Mouse (Mus musculus): ENCODE measurements around the gene 1700018F24Rik. TPM values are rescaled to one million over a fixed set of nuclear protein-coding genes. Genes with fewer than 3 reads are reported as not detected.
"Not testable (repeated sequence)": the region's sequence is repeated elsewhere in the genome, so short reads cannot be mapped to it uniquely, and the experiment has no call there.

1700018F24Rik gene
- not detected in 2 replicates for polyA plus RNA-seq (2014; fragmentation: Nextera tagmentation; extraction: Ambion mirVana)

DNA sequence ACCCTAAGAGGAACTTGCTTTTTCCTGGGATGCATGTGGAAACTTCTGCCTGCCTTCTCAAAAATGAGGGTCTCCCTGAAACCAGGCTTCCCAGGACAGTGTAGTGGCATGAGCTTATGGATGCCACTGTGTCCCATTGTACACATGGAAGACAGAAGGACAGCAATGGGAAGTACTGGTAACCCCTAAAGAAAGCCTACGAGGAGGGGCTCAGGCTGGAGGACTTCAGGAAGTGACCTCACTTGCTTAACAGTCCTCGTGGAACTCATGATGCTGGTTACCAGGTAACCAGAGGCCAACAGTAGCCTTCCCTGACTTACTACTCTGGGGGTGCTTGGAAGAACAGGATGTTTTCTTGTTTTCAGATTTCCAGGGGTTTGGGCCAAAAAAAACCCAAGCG lies at the start of gene 1700018F24Rik:
TSS of gene 1700018F24Rik (plus strand) at position 301 of the 400 bp plus-strand sequence.
- not testable (repeated sequence) for H3K4me2 ChIP-seq (ENCODE audit: low read depth, low read length, severe bottlenecking); H3K4me1 ChIP-seq (replicated peaks; ENCODE audit: control insufficient read depth, insufficient read depth, low read length); H3K27me3 ChIP-seq (ENCODE audit: control insufficient read depth, insufficient read depth, low read length); H3K9ac ChIP-seq (ENCODE audit: low read length); H3K4me3 ChIP-seq (ENCODE audit: low read depth, low read length); H3K9me3 ChIP-seq (ENCODE audit: control insufficient read depth, low read length); H3K27ac ChIP-seq (ENCODE audit: low read depth, low read length); DNase-seq (ENCODE audit: low spot score); ATAC-seq (replicated peaks; ENCODE audit: low FRiP score); H3K36me3 ChIP-seq (ENCODE audit: control insufficient read depth, insufficient read depth, low read length)
- WGBS: 85% methylated on average over 3 of the region's 3 CpGs

DNA sequence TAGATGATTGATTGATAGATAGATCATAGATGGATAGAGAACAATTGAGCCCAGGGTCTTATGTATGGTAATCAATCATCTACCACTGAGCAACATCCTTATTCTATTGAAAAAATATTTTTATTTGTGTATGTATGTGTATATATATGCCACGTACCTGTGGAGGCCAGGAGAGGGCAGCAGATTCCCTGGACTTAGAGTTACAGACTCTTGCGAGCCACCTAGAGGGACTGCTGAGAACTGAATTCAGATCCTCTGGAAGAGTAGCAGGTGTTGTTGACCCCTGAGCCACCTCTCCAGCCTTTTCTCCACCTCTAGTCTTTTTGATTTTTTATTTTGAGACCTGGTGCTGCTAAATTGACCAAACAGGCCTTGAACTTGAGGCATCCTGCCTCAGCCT lies 44.3 kb upstream of the 1700018F24Rik start:
- Histone ChIP-seq H3K27ac (ENCODE audit: low read depth, low read length) (no peak overlapping the region), H3K9ac (ENCODE audit: low read length) (no peak overlapping the region), H3K27me3 (ENCODE audit: control insufficient read depth, insufficient read depth, low read length) (no peaks in the 10 kb centered on the region), H3K4me1 (replicated peaks; ENCODE audit: control insufficient read depth, insufficient read depth, low read length) (no peaks in the 10 kb centered on the region), H3K36me3 (ENCODE audit: control insufficient read depth, insufficient read depth, low read length) (no peaks in the 10 kb centered on the region), H3K4me2 (ENCODE audit: low read depth, low read length, severe bottlenecking) (no peak overlapping the region), H3K9me3 (ENCODE audit: control insufficient read depth, low read length) (no peaks in the 10 kb centered on the region), H3K4me3 (ENCODE audit: low read depth, low read length) (no peak overlapping the region)
- ATAC-seq (replicated peaks; ENCODE audit: low FRiP score): no peak
- DNase-seq (ENCODE audit: low spot score): no peak
- WGBS: 42% methylated on average over 2 of the region's 2 CpGs

DNA sequence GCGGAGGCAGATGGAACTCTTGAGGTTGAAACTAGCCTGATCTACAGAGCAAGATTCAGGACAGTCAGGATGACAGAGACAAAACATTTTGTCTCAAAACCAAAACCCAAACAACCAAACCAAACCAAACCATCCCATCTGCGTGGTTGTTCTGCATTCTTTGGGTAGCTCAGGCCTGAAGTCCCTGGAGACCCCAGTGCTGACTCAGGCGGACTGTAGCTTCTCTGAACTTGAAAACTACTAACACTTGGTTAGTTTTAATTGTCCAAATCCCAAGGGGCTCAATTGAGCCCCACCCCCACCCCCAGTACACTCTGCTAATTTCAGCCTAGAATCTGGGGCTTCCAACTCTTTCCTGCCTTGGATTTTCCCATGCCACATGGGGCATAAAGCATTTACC lies 39.4 kb upstream of the 1700018F24Rik start:
- Histone ChIP-seq H3K27ac (ENCODE audit: low read depth, low read length) (no peak overlapping the region), H3K9ac (ENCODE audit: low read length) (no peak overlapping the region), H3K4me2 (ENCODE audit: low read depth, low read length, severe bottlenecking) (no peak overlapping the region), H3K9me3 (ENCODE audit: control insufficient read depth, low read length) (no peaks in the 10 kb centered on the region), H3K4me3 (ENCODE audit: low read depth, low read length) (no peak overlapping the region), H3K4me1 (replicated peaks; ENCODE audit: control insufficient read depth, insufficient read depth, low read length) (no peaks in the 10 kb centered on the region), H3K27me3 (ENCODE audit: control insufficient read depth, insufficient read depth, low read length) (no peaks in the 10 kb centered on the region), H3K36me3 (ENCODE audit: control insufficient read depth, insufficient read depth, low read length) (no peaks in the 10 kb centered on the region)
- no peak for DNase-seq (ENCODE audit: low spot score)
- ATAC-seq (replicated peaks; ENCODE audit: low FRiP score): no peak
- 82% methylated on average over 3 of the region's 3 CpGs for WGBS

DNA sequence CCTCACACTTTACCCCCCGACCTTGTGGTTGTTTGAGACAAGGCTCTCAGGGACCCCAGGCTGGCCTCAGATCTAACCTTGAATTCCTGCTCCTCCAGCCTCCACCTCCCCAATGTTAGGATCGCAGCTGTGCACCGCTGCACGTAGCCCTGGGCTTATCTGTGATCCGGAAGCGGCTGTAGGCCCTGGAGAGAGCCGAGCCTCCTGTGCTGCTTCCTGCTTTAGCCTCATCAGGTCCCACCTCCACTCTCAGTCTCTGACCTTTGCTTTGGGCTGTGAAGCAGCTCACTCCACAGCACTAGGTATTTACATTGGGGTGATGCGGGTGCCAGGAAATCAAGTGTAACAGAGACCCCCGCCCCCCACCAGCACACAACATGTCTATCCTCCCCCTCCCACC lies 38.3 kb upstream of the 1700018F24Rik start:
- no peak for ATAC-seq (replicated peaks; ENCODE audit: low FRiP score)
- Histone ChIP-seq H3K9ac (ENCODE audit: low read length) (no peak overlapping the region), H3K36me3 (ENCODE audit: control insufficient read depth, insufficient read depth, low read length) (no peaks in the 10 kb centered on the region), H3K9me3 (ENCODE audit: control insufficient read depth, low read length) (no peaks in the 10 kb centered on the region), H3K27ac (ENCODE audit: low read depth, low read length) (no peak overlapping the region), H3K4me1 (replicated peaks; ENCODE audit: control insufficient read depth, insufficient read depth, low read length) (no peaks in the 10 kb centered on the region), H3K27me3 (ENCODE audit: control insufficient read depth, insufficient read depth, low read length) (no peaks in the 10 kb centered on the region), H3K4me2 (ENCODE audit: low read depth, low read length, severe bottlenecking) (no peak overlapping the region), H3K4me3 (ENCODE audit: low read depth, low read length) (no peak overlapping the region)
- DNase-seq (ENCODE audit: low spot score): no peak
- WGBS: 84% methylated on average over 9 of the region's 9 CpGs

DNA sequence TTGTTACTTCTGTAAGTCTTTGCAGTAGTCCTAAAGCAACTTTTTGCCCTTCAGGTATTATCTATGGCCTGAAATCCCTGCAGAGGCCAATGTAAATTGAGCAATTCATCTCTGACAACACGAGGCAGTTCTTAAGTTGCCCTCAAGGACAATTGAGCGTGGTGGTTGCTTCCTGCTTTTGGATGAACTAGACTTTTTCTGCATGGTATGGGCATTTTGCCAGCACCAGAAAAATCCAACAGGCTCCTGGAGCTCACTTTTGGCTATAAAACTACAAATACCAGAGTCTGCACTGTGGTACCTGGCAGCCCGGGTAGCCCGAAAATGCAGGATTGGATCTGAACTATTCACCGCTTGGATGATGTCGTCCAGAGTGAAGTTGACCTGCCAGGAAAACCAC lies 37.2 kb upstream of the 1700018F24Rik start:
- Histone ChIP-seq H3K4me3 (ENCODE audit: low read depth, low read length) (no peak overlapping the region), H3K4me2 (ENCODE audit: low read depth, low read length, severe bottlenecking) (no peak overlapping the region), H3K36me3 (ENCODE audit: control insufficient read depth, insufficient read depth, low read length) (no peaks in the 10 kb centered on the region), H3K4me1 (replicated peaks; ENCODE audit: control insufficient read depth, insufficient read depth, low read length) (no peaks in the 10 kb centered on the region), H3K27me3 (ENCODE audit: control insufficient read depth, insufficient read depth, low read length) (no peaks in the 10 kb centered on the region), H3K27ac (ENCODE audit: low read depth, low read length) (no peak overlapping the region), H3K9ac (ENCODE audit: low read length) (no peak overlapping the region), H3K9me3 (ENCODE audit: control insufficient read depth, low read length) (no peaks in the 10 kb centered on the region)
- ATAC-seq (replicated peaks; ENCODE audit: low FRiP score) (no peak), DNase-seq (ENCODE audit: low spot score) (no peak)
- 87% methylated on average over 6 of the region's 6 CpGs for WGBS

DNA sequence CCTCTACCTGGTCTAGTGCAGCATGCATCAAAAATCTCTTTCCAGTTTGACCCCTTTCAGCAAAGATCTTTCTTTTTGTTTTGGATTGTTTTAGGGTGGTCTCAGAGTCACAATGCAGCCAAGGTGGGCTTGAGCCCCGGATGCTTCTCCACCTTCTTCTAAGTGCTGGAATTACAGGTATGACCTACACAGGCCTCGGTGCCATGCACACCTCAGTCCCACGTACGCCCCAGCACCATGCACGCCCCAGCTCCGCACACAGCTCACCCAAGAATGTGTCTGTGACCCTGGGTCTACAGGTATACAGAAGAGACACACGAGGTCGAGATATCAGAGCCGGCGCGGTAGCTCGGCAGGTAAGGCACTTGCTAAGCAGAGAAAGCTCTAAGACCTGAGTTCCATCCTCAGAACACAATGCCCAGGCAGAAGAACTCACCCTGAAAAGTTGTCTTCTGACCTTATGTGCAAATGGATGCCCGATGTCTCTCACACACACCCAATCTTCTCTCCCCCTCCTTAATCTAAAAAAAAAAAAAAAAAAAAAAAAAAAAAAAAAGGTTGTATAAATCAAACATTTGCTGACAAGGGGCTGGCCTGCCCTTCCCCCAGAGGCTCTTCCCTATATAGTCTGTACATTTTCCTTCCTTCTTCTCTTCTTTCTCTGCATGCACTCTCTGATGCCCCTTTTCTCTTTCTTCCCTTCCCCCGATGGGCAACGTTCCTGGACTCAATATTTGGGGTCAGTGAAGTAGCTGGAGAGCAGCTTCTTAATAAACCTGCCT lies 33.7 kb upstream of the 1700018F24Rik start:
- ATAC-seq (replicated peaks; ENCODE audit: low FRiP score) (no peak), DNase-seq (ENCODE audit: low spot score) (no peak)
- Histone ChIP-seq H3K27ac (ENCODE audit: low read depth, low read length) (no peak overlapping the region), H3K36me3 (ENCODE audit: control insufficient read depth, insufficient read depth, low read length) (no peaks in the 10 kb centered on the region), H3K4me1 (replicated peaks; ENCODE audit: control insufficient read depth, insufficient read depth, low read length) (no peaks in the 10 kb centered on the region), H3K4me3 (ENCODE audit: low read depth, low read length) (no peak overlapping the region), H3K27me3 (ENCODE audit: control insufficient read depth, insufficient read depth, low read length) (no peaks in the 10 kb centered on the region), H3K9ac (ENCODE audit: low read length) (no peak overlapping the region), H3K4me2 (ENCODE audit: low read depth, low read length, severe bottlenecking) (no peak overlapping the region), H3K9me3 (ENCODE audit: control insufficient read depth, low read length) (no peaks in the 10 kb centered on the region)
- 91% methylated on average over 15 of the region's 15 CpGs for WGBS

DNA sequence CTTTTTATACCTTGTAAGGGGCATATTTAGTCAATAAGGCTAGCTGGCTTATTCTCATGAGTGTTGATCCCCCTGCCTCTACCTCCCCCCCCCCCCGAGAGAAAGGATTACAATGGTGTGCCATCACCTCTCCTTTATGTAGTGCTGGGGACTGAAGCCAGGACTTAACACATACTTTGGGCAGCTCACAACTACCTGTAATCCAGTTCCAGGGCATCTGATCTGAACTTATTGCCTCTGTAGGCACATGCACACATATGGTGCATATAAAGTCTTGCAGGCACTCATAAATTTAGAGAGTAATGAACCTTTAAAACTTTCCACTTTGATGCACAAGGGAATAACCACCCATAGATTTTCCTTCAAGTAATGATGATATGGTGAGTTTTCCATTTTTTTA lies 28.5 kb upstream of the 1700018F24Rik start:
- ATAC-seq (replicated peaks; ENCODE audit: low FRiP score): no peak
- no peak overlapping the region for H3K4me2 ChIP-seq (ENCODE audit: low read depth, low read length, severe bottlenecking)
- WGBS: 87% methylated on average over 1 of the region's 1 CpGs

DNA sequence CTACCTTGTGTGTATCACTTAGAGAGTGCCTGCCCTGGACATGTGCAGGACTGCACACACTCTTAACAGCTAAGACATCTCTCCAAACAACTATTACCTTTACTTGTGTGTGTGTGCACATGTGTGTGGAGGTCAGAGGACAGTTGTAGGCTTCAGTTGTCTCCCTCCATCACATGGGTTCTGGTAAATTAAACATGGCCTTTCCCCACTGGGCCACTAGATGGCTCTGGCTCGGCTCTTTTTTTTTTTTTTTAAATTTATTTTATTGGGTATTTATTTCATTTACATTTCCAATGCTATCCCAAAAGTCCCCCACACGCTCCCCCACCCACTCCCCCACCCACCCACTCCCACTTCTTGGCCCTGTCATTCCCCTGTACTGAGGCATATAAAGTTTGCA lies 26.0 kb upstream of the 1700018F24Rik start:
- not testable (repeated sequence) for H3K36me3 ChIP-seq (ENCODE audit: control insufficient read depth, insufficient read depth, low read length); H3K27me3 ChIP-seq (ENCODE audit: control insufficient read depth, insufficient read depth, low read length); DNase-seq (ENCODE audit: low spot score); H3K27ac ChIP-seq (ENCODE audit: low read depth, low read length); H3K4me2 ChIP-seq (ENCODE audit: low read depth, low read length, severe bottlenecking); H3K4me3 ChIP-seq (ENCODE audit: low read depth, low read length); H3K9me3 ChIP-seq (ENCODE audit: control insufficient read depth, low read length); ATAC-seq (replicated peaks; ENCODE audit: low FRiP score); H3K9ac ChIP-seq (ENCODE audit: low read length); H3K4me1 ChIP-seq (replicated peaks; ENCODE audit: control insufficient read depth, insufficient read depth, low read length)
- 47% methylated on average over 2 of the region's 2 CpGs for WGBS

More for the DNA sequence above, 28.5 kb upstream of the 1700018F24Rik start:
- Histone ChIP-seq H3K27ac (ENCODE audit: low read depth, low read length) (no peak overlapping the region), H3K36me3 (ENCODE audit: control insufficient read depth, insufficient read depth, low read length) (no peaks in the 10 kb centered on the region), H3K27me3 (ENCODE audit: control insufficient read depth, insufficient read depth, low read length) (no peaks in the 10 kb centered on the region), H3K9ac (ENCODE audit: low read length) (no peak overlapping the region), H3K9me3 (ENCODE audit: control insufficient read depth, low read length) (no peaks in the 10 kb centered on the region), H3K4me1 (replicated peaks; ENCODE audit: control insufficient read depth, insufficient read depth, low read length) (no peaks in the 10 kb centered on the region), H3K4me3 (ENCODE audit: low read depth, low read length) (no peak overlapping the region)
- DNase-seq (ENCODE audit: low spot score): no peak

DNA sequence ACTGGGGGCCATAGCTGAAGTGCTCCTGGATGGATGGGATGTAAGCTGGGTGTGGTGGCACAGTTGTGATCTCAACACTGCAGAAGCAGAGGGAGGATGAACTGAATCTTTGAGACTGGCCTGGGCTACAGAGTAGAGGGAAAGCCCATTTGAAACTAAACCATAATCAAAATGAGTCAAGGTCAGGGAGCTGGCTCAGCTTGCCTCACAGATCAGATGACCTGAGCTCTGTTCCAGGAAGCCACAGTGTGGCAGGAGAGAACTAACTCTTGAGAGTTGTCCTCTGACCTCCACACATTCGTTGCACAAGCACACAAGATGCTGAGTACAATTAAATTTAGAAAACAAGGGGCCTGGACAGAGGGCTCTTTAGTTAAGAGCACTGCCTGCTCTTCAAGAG lies 22.5 kb upstream of the 1700018F24Rik start:
- H3K27me3 ChIP-seq (ENCODE audit: control insufficient read depth, insufficient read depth, low read length); H3K27ac ChIP-seq (ENCODE audit: low read depth, low read length); H3K4me3 ChIP-seq (ENCODE audit: low read depth, low read length); H3K9ac ChIP-seq (ENCODE audit: low read length); H3K4me2 ChIP-seq (ENCODE audit: low read depth, low read length, severe bottlenecking); H3K4me1 ChIP-seq (replicated peaks; ENCODE audit: control insufficient read depth, insufficient read depth, low read length); H3K36me3 ChIP-seq (ENCODE audit: control insufficient read depth, insufficient read depth, low read length); DNase-seq (ENCODE audit: low spot score); H3K9me3 ChIP-seq (ENCODE audit: control insufficient read depth, low read length); ATAC-seq (replicated peaks; ENCODE audit: low FRiP score): not testable (repeated sequence)
- WGBS: 45% methylated on average over 1 of the region's 1 CpGs

All from forebrain, embryonic 11.5 days (tissue).